Mouse (Mus musculus) G1E (cell line): ENCODE results near the gene Tsr1. TPM values are rescaled to one million over a fixed set of nuclear protein-coding genes. Genes with fewer than 3 reads are reported as not detected.

Experiments
- ATAC-seq: 2 replicates; pipeline ENCODE4 v1.8.0; 2016; ENCODE audit warnings: mild to moderate bottlenecking; ENCODE audit not compliant: insufficient number of reproducible peaks, poor library complexity, low FRiP score, severe bottlenecking; ENCODE audit errors: extremely low read depth
- DNase-seq: peaks from one replicate; pipeline ENCODE4 v3.0.0; 2012; ENCODE audit warnings: low spot score
- H3K27me3 ChIP-seq: 2 replicates; pipeline ENCODE4 v1.6.1; 2012; ENCODE audit warnings: mild to moderate bottlenecking, low read length, inconsistent platforms; ENCODE audit not compliant: insufficient read depth
- H3K36me3 ChIP-seq: replicated peaks from 2 replicates; pipeline ENCODE3; 2012; ENCODE audit warnings: mild to moderate bottlenecking, inconsistent platforms
- H3K4me1 ChIP-seq: 2 replicates; pipeline ENCODE4 v1.6.1; 2012; ENCODE audit warnings: low read depth, low read length, inconsistent platforms, mixed read lengths; ENCODE audit not compliant: insufficient read depth
- H3K4me3 ChIP-seq: 2 replicates; pipeline ENCODE4 v1.5.1; 2012; ENCODE audit warnings: low read depth, mild to moderate bottlenecking, inconsistent platforms, low read length, moderate library complexity, mixed read lengths
- H3K9me3 ChIP-seq: replicated peaks from 2 replicates; pipeline ENCODE4 v1.6.1; 2012; ENCODE audit warnings: inconsistent platforms
- CTCF ChIP-seq: IDR thresholded peaks from 2 replicates; pipeline ENCODE4 v1.5.1; 2012; ENCODE audit warnings: low read depth, low read length, inconsistent platforms, mixed read lengths
- GATA1 ChIP-seq: IDR thresholded peaks from 2 replicates; pipeline ENCODE4 v1.6.1; 2012; ENCODE audit warnings: borderline replicate concordance, low read length, inconsistent platforms, mixed read lengths
- GATA2 ChIP-seq: IDR thresholded peaks from 2 replicates; pipeline ENCODE4 v1.6.1; 2012; ENCODE audit warnings: low read depth, low read length, inconsistent platforms, borderline replicate concordance
- POLR2AphosphoS5 ChIP-seq: IDR thresholded peaks from 2 replicates; pipeline ENCODE4 v1.6.1; 2012; ENCODE audit warnings: low read depth, low read length, inconsistent platforms; ENCODE audit not compliant: insufficient replicate concordance
- TAL1 ChIP-seq: conservative IDR thresholded peaks from 2 replicates; pipeline ENCODE4 v1.6.1; 2012; ENCODE audit warnings: low read depth, low read length, inconsistent platforms, mixed read lengths
- polyA plus RNA-seq: library from polyadenylated mRNA; stranded (reverse); fragments of >175 nt; gene quantifications from 2 replicates; pipeline ENCODE4 v1.2.3, GENCODE M21; 2012
- total RNA-seq, 2 experiments: library from RNA; stranded (forward) in 1 of 2; stranded (reverse) in 1 of 2; fragments of 200-1000 nt in 1 of 2; fragments of >200 nt in 1 of 2; fragmentation: Nextera tagmentation in 1 of 2; gene quantifications; 2 replicates each; pipeline ENCODE4 v1.2.3; 2014 to 2017

The Tsr1 gene
- total and polyA plus RNA-seq, 3 experiments: 38.4 to 74.6 (median 41.2) TPM

DNA sequence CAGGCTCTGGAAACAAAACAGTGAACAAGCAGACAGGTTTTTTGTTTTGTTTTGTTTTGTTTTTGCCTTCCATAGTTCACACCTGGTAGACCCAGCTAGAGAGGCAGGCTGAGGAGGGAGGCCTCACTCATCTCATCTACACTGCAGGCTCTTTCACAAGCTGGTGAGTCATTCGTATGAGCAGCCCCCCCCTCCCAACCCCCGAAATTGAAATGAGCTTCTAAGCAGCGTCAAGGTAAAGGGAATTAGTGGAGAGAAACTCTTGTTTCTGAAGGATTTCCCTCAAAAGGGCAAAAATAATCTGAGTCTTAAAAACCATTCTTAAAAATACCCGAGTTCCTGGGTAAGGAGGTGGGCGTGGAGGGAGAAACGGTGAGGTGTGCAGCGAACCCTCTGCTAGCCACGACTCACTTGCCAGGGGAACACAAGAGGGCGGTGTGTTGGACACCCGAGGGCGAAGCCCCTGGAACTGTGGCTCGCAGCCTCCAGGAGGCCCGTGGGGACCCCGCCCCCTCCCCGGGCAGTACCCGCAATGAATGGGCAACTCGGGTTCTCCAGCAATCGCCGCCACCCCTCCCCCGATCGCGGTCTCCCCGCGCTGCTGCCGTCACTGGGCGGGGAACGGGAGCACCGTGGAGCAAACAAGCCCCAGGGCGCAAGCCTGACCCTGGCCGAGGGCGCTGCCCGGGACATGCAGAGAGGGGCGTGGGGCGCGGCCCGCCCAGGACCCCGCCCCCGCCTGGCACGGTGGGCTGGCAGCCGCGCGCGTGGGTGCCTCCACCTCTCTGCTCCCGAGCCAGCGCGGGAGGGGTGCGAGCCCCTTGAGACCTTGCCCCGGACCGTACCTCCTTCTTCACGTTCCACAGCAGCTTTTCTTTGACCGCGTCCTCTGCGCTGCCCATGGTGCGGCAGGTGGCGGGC, 1.6 kb upstream of the Tsr1 start:
- ATAC-seq: no peak
- no peaks in the 10 kb centered on the region for H3K9me3 ChIP-seq
- peak; percentile 56 for DNase-seq
- peaks cover 39% of the 10 kb centered on the region for H3K4me1 ChIP-seq
- TF ChIP-seq GATA1: no peak
- TF ChIP-seq CTCF: no peak
- TF ChIP-seq GATA2: no peak
- no peak for TF ChIP-seq POLR2AphosphoS5
- no peak for TF ChIP-seq TAL1
- peaks cover 32% of the 10 kb centered on the region for H3K36me3 ChIP-seq
- H3K27me3 ChIP-seq: no peaks in the 10 kb centered on the region
- peak overlapping the region; percentile 88 for H3K4me3 ChIP-seq

GRCm38 (mm10) chr11:74896901-74897677, 782 bp upstream of the Tsr1 start, which contains the start of gene Sgsm2:
Gene Sgsm2 (minus strand): TSS chr11:74897060.
- DNase-seq (peak; percentile 78), ATAC-seq (no peak)
- H3K4me3 ChIP-seq: peak within 1 kb of the TSS; percentile 88
- H3K4me1 ChIP-seq: peaks cover 47% of the 10 kb centered on the region
- no peaks in the 10 kb centered on the region for H3K9me3 ChIP-seq
- H3K36me3 ChIP-seq: peaks cover 39% of the 10 kb centered on the region
- H3K27me3 ChIP-seq: no peaks in the 10 kb centered on the region
- TF ChIP-seq POLR2AphosphoS5 (no peak), GATA2 (no peak), TAL1 (no peak), CTCF (no peak), GATA1 (no peak)

DNA sequence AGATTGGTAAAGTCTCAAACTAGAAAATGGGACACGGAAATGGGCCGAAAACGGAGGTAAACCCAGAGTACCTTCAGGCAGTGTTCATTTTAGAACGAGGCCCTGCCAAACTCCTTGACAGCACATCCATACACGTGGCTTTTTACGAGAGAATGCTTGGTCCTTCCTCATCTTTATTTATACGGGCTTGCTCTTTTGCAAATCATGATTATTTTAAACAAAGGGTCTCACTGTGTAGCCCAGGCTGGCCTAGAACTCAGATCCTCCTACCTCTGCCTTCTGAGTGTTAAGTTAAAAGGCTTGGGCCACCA, 601 bp downstream of the Tsr1 start:
- peaks cover 58% of the 10 kb centered on the region for H3K4me1 ChIP-seq
- H3K4me3 ChIP-seq: peak overlapping the region; percentile 88
- no peaks in the 10 kb centered on the region for H3K9me3 ChIP-seq
- TF ChIP-seq GATA2 (no peak), GATA1 (no peak), CTCF (no peak), POLR2AphosphoS5 (no peak), TAL1 (no peak)
- DNase-seq (no peak), ATAC-seq (no peak)
- H3K27me3 ChIP-seq: no peaks in the 10 kb centered on the region
- peaks cover 49% of the 10 kb centered on the region for H3K36me3 ChIP-seq

- no peaks in the 10 kb centered on the region for H3K9me3 ChIP-seq
- no peak overlapping the region; the same call in 1 of the 2 replicates for H3K4me3 ChIP-seq
- H3K36me3 ChIP-seq: peaks cover 76% of the 10 kb centered on the region
- H3K4me1 ChIP-seq: peaks cover 64% of the 10 kb centered on the region
- ATAC-seq (no peak), DNase-seq (no peak)
- TF ChIP-seq TAL1 (no peak), CTCF (no peak), POLR2AphosphoS5 (no peak), GATA2 (no peak), GATA1 (no peak)
- no peaks in the 10 kb centered on the region for H3K27me3 ChIP-seq
These were observed 3.7 kb downstream of the Tsr1 start for GRCm38 (mm10) chr11:74901555-74901954.

- Histone ChIP-seq H3K36me3 (peaks cover 85% of the 10 kb centered on the region), H3K27me3 (no peaks in the 10 kb centered on the region), H3K9me3 (no peaks in the 10 kb centered on the region), H3K4me3 (no peak overlapping the region), H3K4me1 (peaks cover 56% of the 10 kb centered on the region)
- no peak for TF ChIP-seq CTCF
- TF ChIP-seq GATA1: no peak
- no peak for TF ChIP-seq TAL1
- TF ChIP-seq GATA2: no peak
- TF ChIP-seq POLR2AphosphoS5: no peak
- DNase-seq (no peak), ATAC-seq (no peak)
These were observed 4.5 kb downstream of the Tsr1 start for GRCm38 (mm10) chr11:74902416-74902815.

DNA sequence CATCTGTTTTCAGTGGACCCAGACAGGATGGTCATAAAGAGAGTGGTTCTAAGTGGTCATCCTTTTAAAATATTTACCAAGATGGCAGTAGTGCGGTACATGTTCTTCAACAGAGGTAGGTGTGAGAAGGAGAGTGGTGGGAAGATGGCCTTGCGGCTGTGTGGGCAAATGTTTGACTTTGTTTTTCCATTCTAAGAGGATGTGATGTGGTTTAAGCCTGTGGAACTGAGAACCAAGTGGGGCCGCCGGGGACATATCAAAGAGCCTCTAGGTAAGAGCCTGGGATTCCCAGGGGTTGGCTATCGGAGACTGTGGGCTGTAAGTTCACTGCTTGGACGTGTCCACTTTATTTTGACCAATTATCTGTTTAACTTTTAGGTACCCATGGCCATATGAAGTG, 10.0 kb downstream of the Tsr1 start:
- TF ChIP-seq POLR2AphosphoS5: no peak
- no peak for TF ChIP-seq GATA1
- no peak for TF ChIP-seq GATA2
- no peak for TF ChIP-seq TAL1
- no peak for TF ChIP-seq CTCF
- H3K36me3 ChIP-seq: peaks cover 84% of the 10 kb centered on the region
- DNase-seq (no peak), ATAC-seq (no peak)
- H3K4me1 ChIP-seq: peaks cover 22% of the 10 kb centered on the region
- no peaks in the 10 kb centered on the region for H3K9me3 ChIP-seq
- H3K4me3 ChIP-seq: no peak overlapping the region
- no peaks in the 10 kb centered on the region for H3K27me3 ChIP-seq
